Mouse (Mus musculus) 416B (cell line): Measurements from ENCODE around the gene Arhgap23.

Experiments
- DNase-seq: peaks from one replicate; pipeline ENCODE4 v3.0.0; 2011; ENCODE audit warnings: low read depth

The Arhgap23 gene

DNA sequence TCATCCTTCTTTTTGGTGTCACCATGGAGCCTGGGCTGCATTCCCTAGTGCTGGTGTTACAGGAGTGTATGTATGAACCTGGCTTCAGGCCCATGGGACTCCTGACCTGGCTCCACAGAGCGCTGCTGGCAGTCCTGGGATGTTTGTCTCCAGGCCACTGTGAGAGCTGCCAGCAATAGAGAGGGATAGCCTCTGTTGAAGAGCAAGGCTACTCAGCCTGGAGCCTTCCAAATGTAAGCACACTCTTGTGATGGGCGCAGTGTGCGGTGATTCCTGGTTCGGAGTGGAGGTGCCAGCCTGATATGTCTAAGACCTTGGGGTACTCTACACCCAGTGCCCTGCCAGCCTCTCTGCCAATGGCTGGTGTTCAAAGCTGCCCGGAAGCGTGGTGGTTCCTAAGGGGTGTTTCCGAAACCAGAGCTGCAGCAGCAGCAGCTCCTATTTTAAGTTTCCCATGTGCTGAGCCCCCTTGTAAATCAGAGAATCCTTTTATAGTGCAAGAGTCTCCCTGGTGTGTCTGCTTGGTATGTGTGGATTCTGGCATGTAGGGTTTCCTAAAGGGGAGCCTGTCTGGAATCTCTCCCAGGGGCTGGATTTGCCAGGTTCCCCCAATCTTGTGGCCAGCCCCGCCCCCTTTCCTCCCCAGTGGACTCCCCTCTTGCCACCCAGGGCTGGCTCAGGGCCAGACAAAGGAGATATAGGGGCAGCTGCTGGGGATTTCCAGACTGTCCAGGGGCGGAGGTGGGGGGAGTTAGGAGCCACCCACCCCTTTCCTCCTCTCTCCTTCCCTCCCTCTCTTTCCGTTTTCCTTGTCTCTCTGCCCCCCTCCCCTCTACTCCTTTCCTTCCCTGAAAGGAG, 9.0 kb upstream of the Arhgap23 start:
- DNase-seq = no peak

GRCm38 (mm10) chr11:97407456-97407855, 7.9 kb upstream of the Arhgap23 start:
- no peak for DNase-seq

DNA sequence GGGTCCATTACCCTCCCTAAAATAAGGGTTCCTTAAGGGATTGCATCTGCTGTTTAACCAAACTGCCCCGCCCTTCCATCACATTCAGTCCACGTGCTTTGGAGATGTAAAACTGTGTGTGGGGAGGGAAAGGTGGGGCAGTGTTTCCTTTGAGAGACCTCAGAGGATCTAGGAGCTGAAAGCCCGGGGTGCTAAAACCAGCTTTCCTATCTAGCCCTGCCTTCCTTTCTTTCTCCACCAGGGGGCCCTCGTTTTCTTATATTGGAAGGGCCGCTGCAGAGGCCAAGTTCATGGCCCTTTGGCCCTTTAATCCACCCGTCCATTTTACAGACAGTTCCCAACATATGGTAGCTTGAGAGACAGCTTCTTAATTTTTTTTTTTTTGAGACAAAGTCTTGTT, 7.2 kb upstream of the Arhgap23 start:
- peak; percentile 88 for DNase-seq

GRCm38 (mm10) chr11:97410958-97411357, 4.4 kb upstream of the Arhgap23 start:
- DNase-seq = no peak

DNA sequence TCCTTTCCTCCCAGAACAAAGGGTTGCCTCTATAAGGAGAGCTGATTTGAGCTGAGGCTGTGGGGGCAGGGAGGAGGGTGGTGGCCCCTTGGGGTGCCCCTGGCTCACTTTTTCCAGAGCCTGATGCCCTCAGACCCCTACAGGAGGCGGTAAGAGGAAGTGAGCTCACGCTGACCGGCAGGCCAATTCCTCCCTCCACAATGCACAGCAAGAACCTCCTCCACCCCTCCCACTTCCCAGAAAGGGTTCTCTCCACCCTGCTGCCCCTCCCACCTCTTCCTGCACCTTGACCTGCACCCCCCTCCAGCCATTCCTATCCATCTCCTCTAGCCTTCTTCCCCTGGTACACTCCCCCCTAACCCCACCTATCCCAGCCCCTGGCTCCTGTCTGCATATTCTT, 3.2 kb upstream of the Arhgap23 start:
- DNase-seq = peak; percentile 96

DNA sequence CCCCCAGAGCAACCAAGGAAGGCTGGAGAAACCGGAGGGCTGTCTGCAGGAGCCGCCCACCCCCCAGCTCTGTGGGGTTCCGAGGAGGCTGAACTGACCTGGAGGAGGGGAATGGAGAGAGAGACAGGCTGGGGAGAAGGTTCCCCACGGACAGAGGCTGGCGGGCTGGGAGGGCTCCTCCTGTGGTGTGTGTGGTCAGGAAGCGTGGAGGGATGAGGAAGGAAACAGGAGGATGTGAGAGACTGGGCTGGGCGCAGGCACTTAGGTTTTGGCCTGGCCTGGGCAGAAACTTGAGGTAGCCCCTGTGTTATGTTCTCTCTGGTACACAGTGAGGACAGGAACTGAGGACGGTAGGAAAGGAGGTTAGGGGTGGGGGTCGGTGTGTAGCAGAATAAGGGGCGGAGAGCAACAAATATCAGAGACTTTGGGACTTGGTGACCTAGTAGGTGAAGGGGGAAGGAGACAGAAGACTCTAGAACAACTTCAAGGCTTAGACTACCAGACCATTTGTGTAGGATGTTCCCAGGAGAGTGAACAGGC, 2.5 kb upstream of the Arhgap23 start:
- DNase-seq = peak; percentile 84

DNA sequence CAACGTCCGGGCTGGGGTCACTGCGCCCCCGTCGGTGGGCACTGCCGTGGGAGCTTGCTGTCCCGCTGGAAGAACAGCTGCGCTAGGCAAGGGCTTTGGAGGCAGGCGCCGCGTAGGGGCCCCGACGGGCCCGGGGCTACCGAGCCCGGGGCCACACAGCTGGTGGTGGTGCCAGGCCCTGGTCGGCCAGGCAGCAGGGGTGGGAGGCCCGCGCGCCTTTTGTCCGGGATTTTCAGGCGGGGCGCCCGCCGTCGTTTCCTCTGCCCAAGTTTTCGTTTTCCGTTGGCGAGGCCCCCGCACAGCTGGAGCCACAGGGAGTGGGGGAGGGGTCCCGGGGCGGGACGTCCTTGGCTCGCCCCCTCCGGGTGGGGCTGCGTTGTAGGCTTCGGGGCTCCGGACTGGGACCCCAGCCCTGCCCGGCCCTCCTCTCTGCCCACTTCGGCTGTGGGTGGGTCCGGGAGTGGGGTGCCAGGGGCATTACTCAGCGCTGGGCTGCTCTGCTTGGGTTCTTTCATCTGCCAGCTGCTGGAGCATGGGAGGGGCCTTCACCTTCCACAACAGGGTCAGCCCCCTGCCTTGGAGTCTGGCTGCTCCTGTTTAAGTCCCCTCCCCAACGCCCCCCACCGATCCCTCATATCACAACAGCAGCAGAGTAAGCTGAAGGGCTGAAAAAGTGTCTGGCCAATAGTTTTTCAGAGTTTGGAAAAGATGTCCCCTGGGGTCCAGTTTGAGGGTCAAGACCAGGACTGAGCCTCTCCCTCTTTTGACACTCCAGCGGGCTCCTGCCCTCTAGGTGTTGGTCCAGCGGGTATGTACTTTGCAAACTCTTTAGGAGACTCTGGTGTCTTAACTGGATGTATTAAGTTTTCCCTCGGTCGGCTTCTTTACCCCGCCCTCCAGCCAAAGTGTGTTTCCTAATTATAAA, 641 bp downstream of the Arhgap23 start:
- peak; percentile 49 for DNase-seq

- DNase-seq = peak; percentile 59
Observed at GRCm38 (mm10) chr11:97416637-97417035, 1.3 kb downstream of the Arhgap23 start.

GRCm38 (mm10) chr11:97418834-97419539, 3.7 kb downstream of the Arhgap23 start:
- no peak for DNase-seq

- no peak for DNase-seq
Observed at GRCm38 (mm10) chr11:97419540-97419900, 4.2 kb downstream of the Arhgap23 start.

DNA sequence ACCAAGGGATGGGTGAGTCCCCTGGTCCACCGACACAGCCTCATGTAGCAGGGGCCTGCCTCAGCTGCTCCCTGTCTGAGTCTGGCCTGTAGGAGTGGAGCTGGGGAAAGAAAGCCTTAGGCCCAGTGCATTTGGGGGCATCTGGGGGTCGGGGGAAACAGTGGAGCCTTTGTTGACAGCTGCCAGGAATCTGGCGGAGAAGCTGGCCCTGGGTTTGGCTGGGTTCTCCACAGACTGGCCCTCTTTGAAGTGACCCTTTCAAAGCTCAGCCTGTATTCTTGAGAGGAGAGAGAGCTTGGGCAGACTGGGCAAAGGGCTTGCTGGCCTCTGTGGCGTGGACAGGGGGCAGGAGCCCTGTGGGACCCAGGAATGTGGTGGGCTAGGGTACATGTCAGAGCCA, 7.2 kb downstream of the Arhgap23 start:
- no peak for DNase-seq

DNA sequence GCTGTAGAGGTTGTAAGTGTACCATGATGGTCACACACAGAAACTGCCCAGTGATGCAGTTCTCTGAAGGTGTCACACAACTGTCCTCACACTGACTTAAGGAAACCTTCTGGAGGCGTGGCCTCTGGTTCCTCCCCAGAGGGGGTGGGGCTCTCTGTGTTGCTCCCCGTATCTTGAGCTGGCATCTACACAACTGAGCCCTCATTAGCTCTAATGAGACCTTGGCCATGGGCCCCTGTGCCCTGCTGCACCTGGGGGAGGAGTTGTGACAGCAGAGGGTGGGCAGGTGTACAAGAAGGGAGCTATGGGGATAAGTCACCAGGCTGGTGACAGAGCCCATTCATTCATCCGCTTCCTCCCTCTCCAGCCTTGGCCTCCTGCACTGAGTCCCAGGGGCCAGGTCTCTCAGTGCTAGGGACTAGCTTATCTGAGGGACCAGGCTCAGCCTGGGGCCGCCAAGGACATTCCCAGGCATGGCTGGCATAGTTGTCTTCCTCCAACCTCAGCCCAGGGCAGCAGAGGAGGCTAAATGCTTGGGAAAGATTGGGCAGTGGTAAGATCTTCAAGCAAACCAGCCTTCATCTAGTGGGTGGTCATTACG, 8.9 kb downstream of the Arhgap23 start:
- DNase-seq = no peak

GRCm38 (mm10) chr11:97424802-97425201, 9.5 kb downstream of the Arhgap23 start:
- no peak for DNase-seq

DNA sequence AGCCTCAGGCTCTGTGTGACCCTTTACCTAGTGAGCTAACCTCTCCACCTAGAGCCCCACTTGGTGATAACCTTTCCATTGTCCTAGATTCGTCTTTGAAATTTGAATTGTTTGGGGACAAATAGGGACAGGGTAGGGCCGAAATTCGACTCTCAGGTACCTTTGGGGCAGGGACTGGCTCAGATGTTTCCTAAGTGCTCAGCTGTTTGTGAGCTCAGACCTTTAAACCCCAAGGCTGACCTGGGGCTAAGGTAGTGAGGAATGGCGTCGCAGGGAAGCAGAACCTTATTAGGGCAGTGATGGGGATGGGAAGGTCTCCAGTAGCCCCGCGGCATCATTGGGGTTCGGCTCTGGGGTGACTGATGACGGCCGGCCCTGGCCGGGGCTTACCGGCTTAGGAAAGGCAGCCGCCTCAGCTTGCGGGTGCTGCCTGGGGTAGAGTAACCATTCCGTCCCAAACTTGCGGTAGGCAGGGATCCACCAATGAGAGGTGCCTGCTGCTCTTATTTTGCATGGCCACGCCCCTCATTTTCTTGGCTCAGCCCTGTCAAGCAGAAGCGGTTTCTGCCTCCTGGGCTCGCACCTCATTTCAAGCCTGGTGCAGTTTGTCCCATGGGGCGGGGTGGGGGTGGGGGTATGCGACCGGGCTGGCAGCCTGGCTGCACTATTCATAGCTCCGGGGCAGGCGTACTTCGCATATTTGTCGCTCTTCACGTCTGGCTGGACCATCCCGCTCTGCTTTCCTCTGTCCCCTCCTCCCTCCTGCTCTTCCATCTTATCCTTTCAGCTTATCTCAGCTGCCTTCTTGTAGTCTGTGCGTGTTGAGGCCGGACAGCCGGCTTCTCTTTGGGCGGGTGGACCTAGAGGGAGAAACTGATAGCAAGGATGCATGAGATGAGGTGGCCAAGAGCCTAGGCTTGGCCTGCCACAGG, 12.7 kb downstream of the Arhgap23 start:
- peak; percentile 94 for DNase-seq

- DNase-seq = no peak
Observed at GRCm38 (mm10) chr11:97428726-97429077, 13.4 kb downstream of the Arhgap23 start.

- peak; percentile 73 for DNase-seq
Observed at GRCm38 (mm10) chr11:97429615-97430014, 14.3 kb downstream of the Arhgap23 start.

DNA sequence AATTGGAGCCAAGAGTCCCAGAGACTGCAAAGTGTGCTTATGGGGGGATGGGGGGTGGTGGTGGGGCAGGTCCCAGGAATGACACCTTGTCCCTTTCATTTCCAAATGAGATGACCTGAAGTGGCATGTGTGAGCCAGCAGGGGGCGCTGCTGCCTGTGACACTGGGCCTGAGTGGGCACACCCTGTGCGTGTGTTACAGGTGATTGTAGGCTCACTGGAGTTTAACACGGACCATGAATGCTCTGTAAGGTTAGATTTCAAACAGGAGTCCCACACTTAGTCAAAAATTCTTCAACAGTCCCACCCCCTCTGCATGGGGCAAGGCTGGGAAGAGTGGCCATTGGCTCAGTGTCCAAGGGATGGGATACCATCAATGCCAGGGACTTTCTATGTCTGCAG, 16.7 kb downstream of the Arhgap23 start:
- peak; percentile 76 for DNase-seq

DNA sequence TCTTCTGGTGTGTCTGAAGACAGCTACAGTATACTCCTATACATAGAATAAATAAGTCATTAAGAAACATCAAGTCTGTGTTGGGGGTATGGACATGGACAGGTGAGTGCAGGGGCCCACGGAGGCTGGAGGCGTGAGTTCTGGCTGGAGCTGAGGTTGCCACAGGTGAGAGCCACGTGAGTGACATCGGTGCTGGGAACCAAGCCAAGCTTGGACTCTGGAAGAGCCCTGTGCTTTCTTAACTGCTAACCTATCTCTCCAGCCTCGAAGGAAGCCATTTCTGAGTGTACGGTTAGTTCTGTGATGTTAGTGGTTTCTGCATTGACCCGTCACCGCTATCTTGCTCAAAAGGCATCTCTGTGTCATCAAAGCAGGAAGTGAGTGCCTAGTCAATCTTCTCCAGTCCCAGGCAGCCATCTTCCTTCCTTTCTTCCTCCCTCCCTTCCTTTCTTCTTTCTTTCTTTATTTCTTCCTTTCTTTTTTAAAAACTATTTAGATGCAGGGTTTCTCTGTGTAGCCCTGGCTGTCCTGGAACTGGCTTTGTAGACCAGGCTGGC, 17.7 kb downstream of the Arhgap23 start:
- DNase-seq = peak; percentile 92

- DNase-seq = no peak
Observed at GRCm38 (mm10) chr11:97434121-97434520, 18.8 kb downstream of the Arhgap23 start.
